Mouse (Mus musculus): ENCODE measurements around the gene Clic3. TPM values are rescaled to one million over a fixed set of nuclear protein-coding genes. Genes with fewer than 3 reads are reported as not detected.

Clic3 gene
- total RNA-seq, 2 experiments from 2014 or later = 3.3 to 3.7 TPM

DNA sequence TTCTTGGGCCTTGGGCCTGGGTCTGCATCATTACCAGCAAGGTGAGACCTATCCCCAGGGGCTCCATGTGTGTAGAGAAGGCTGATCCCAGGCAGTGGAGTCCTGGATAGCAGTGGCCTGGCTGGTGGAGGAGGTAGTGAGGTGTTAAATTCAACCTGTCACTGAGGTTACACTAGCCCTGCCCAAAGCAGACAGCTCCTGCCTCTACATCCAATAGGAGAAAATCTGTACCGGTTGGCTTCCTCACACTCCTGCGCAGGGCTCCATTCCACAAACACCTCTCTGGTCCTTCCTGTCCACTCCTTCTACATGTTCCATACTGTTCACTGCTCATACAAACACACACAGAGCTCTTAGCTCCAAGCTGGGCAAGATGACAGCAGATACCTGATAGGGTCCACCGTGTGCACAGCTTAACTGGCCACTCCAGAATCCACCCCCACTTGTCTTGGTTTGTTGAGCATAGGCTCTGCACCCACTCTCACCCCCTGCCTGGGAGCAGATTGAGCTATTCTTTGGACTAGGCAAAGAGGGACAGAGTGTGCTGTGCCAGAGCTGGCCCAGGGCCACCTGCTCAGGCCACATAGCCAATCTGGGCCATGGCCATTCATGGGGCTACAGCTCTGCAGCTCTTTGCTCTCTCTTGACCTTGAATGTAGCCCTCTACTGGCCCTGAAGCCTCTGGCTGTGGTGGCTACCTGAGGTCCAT lies 21.5 kb downstream of the Clic3 start:
- DNase-seq = peak; percentile 47 to 61
- intact Hi-C loops (cut with DNase I) = no loop called here

DNA sequence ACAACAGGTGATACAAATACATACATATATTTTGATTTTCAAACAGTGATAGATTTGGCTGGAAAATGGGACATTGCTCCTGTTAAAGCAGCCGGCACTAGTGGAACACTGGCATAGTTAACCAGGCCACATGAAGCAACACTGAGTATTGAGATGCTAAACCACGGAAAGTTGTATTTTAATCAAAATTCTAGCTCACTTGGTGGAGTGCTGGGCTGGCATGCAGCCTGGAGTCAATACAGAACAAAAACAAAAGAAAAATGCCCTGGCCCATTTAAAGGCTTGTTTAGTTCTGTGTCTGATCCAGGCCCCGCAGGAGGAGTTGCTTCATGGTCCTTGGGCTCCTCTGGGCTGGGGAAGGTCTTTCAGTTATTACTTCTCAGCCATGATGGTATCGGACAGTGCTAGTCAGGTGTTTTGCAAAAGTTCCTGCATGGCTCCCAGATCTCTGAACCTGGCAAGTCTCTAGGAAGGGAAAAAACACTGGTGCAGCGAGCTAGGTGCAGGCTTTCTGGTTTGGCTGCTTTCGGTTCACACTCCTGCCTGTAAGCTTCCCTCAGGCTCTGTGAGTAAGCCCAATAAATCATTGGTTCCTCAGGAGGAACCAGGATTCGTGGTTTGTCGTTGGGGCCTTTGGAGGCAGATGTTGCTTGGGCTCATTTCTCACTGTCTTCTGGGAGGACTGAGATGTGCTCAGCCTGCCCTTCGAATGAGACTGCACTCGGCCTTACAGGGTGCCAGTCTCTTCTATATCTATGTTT lies 23.1 kb downstream of the Clic3 start:
- intact Hi-C loops (cut with DNase I) = no loop called here
- no peak for DNase-seq

- intact Hi-C loops (cut with DNase I) = no loop called here
- no peak for DNase-seq
Measured at GRCm38 (mm10) chr2:25480541-25480940, 23.9 kb downstream of the Clic3 start.

GRCm38 (mm10) chr2:25482969-25483368 lies 26.3 kb downstream of the Clic3 start:
- DNase-seq = peak in 1 of 2 experiments; percentile 47

DNA sequence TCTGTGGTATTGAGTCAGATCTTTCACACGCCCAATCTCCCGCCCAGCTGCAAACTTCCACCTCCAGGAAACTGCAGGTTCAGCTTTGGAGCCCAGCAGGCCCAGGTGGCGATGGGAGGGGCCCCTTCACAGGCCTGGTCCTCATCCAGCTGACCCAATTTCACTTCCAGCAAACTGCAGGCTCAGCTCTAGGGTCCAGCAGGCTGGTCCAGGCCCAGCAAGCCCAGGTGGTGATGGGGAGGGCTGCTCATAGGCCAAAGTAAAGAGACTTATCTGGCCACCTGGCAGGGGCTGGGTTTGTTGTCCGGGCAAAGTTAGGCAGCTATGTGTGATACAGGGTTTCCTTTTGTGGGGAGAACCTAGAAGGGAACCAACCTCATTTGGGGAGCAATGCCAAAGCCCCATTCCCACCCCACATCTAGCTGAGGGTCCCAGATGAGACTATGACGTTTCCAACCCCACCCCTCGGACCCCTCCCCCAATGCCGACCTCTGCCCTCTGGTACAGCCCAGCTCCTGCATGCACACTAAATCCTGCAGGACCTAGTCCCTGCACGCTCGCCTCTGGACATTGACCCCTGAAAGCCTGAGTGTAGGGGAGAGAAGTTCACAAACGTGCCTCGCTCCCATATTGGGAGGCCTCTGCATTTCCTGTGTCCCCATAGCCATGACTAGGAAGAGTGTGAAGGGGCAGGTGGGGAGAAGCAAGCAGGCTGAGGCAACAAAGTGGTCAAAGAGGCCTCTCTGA lies 28.4 kb downstream of the Clic3 start:
- intact Hi-C loops (cut with DNase I) = no loop called here
- DNase-seq = no peak

More at GRCm38 (mm10) chr2:25482969-25483368, 26.3 kb downstream of the Clic3 start:
- intact Hi-C loops (cut with DNase I) = loop anchor here (1.0 kb wide), 1 partner anchor 61 kb away; no protein-coding TSS in a partner anchor

- no peak for DNase-seq
- intact Hi-C loops (cut with DNase I) = no loop called here
Measured at GRCm38 (mm10) chr2:25487965-25488670, 31.5 kb downstream of the Clic3 start.

- DNase-seq = no peak
- intact Hi-C loops (cut with DNase I) = no loop called here
Measured at GRCm38 (mm10) chr2:25488671-25489068, 32.0 kb downstream of the Clic3 start.

DNA sequence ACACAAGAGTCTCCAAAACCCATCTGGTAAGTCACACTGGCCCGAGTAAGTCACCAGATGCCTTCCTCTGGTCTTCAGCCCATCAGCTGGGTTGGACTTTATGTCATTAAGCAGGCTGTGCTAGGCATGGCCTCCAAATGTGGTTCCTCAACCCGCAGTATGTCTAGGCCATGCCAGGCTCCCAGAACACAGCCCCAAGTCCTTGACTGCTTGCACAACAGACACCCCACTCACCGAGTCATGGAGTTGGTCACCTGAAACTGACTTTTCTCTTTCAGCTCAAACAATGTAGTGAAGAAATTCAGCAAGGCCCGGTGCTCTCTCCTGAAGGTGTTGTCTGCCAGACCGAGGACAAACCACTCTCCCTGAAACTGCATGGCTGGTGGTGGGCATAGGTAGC lies 36.4 kb downstream of the Clic3 start:
- intact Hi-C loops (cut with DNase I) = no loop called here
- DNase-seq = no peak

DNA sequence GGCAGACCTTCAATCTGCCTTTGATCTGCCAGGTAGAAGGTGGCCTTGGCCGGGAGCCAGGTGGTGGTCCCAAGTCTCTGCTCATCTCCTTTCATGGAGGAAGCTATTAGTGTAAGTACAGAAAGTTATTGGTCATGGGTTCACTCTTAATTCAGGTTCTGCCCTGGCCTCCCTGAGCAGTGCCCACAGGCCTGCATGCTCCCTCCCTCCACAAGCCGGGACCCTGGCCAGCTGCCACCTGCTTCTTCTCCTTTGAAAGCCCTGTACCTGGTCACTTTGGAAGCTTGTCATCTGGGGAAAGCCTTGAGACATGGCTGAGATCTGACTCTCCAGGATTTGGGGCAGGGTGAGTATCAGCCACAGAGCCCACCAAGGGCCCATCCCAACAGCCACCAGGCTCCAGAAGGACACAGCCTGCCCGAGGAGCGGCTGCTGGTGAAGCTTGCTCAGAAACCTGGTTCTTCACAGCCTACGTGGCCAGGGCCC lies 36.9 kb downstream of the Clic3 start, which contains the start of gene Lcn12:
Lcn12 (minus strand) TSS at position 436 of the 486 bp plus-strand sequence.
- intact Hi-C loops (cut with DNase I) = no loop called here

GRCm38 (mm10) chr2:25496462-25496861 lies 39.8 kb downstream of the Clic3 start:
- intact Hi-C loops (cut with DNase I) = loop anchor here (5.0 kb wide), 1 partner anchor 69 kb away; the partner anchor contains the start of gene Abca2
- DNase-seq = no peak

More for the DNA sequence above, 36.9 kb downstream of the Clic3 start, which contains the start of gene Lcn12:
- no peak for DNase-seq

DNA sequence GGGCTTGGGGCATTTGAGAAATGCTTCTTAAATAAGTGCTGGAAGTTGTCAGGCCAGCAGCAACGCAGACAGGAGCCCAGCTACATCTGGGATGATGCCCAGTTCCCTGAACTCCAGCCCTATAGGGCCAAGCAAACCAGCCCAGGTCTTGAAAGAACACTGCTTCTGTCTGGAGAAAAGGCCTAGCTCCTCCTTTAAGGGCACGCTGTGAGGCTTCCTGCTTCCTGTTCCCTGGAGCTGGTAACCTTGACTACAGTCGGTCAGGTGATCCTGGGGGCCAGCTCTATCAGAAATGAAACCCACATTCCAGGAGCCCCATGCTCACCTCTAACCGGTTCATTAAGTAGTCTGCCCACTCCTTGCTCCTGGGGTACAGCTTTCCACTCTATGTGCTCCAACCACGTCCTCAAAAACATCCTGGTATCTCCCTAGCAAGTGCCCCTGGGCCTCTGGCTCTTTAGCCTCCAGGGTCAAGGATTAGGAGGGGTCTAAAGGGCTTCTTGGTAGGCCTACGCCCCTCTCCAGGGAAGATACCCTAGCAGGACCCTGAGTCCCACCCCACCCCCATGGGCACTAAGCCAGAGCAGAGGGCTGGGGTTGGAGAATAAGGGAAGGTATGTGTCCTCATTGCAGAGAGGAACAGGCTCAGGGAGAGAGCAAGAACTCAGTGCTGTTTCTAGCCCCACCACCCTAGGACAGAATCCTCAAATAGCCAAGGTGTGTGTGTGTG lies 41.4 kb downstream of the Clic3 start:
- intact Hi-C loops (cut with DNase I) = loop anchor here (5.0 kb wide), 1 partner anchor 71 kb away; the partner anchor contains the start of gene Abca2
- DNase-seq = no peak

DNA sequence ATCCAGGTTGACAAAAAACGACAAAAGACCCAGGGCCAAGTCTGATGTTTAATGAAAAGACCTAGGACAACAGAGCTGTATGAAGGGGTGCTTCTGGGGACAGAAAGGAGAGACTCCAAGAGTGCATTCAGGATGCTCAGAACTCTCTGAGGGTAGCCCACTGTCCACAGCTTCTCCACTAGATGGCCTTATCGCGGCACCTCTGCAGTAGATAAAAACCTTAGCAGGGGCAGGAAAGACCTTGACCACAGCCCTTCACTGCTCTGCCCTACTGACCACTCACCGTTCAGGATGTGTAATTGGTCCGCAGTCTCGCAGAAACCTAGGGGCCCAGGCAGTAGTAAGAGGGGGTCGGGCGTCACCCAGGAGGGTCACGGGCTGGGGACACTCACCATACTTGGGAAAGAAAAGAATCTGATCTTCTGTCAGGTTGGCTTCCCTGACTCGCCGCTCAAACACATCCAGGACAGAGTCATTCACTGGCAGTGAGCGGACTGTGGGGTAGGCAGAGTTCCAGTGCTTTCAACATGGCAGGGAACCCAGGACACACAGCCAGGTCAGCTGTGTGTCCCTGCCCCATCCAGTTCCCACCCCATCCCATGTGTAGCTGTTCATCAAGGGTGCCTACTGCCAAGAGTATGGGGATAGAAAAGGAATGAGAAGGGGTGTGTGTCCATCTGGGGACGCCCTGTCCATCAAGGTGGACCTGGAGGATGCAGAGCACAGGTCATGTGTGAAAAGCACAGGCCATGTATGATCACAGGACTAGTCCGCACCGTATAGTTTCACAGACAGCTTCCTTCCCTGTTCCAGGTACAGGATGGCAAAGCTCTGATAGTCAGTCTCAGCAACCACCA lies 42.2 kb downstream of the Clic3 start:
- no peak for DNase-seq
- intact Hi-C loops (cut with DNase I) = loop anchor here (5.0 kb wide), 1 partner anchor 72 kb away; the partner anchor contains the start of gene Abca2

DNA sequence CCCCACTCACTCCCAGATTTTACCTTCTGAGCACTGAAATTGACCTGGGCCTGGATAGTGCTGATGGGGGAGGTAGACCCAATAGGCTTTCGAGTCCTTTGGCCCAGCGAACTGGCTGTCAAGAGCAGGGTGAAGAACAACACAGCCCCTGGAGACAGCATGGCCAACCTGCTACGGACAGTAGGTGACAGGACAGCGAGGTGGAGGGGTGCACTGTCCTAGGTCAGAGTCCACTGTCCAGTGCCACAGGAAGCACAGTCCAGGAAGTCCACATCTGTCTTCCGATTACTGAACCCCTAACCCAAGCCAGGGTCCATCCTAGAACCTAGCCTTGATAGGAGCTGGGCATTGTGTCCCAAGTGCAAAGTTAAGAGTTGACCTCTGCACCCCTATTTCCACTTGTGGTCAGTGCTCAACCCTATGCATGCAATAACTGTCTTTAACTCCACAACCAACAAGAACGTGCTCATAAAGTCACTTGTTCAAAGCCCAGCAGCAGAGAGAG lies 43.5 kb downstream of the Clic3 start:
- DNase-seq = peak in 1 of 2 experiments; percentile 18
- intact Hi-C loops (cut with DNase I) = no loop called here

- intact Hi-C loops (cut with DNase I) = no loop called here
- peak; percentile 87 to 90 for DNase-seq
Measured at GRCm38 (mm10) chr2:25500576-25501405, 44.2 kb downstream of the Clic3 start, which contains the start of gene Fbxw5. Gene Fbxw5, plus strand, starts transcription at chr2:25500750.

DNA sequence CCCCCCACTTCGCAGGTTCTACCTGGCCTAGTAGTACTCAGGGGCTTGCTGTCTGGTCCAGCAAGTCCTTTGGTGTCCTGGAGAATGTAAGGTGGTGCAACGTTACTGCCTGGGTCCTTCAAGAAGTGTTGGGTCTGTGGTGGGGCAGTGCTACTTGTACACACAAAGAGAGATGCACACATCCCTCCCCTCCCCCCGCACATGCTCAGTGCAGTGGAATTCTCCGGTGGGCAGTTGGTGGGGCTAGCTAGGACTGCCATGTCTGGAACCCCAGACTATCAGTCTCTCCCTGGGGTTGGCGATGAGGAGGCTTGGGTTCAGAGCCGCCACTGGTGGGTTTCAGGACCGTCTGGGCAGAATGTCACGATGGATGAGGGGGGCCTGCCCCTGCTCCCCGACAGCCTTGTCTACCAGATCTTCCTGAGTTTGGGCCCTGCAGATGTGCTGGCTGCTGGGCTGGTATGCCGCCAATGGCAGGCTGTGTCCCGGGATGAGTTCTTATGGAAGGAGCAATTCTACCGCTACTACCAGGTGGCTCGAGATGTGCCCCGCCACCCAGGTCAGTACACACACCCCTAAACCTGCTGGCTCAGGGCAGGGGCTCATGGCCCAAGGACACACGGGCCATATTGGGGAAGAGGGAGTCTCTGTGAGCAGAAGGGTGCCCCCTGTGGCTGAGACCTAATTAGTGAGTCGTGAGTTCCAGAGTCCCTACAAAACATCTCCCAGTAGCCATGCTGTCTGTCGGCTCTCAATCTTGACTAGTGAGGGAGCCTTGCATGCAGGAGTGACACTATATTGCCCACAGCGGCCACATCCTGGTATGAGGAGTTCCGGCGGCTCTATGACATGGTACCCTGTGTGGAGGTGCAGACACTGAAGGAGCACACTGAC lies 45.2 kb downstream of the Clic3 start, which contains the start of gene C8g:
C8g (minus strand) TSS at position 127 of the 894 bp plus-strand sequence.
- intact Hi-C loops (cut with DNase I) = no loop called here

GRCm38 (mm10) chr2:25502726-25503125 lies 46.1 kb downstream of the Clic3 start:
- intact Hi-C loops (cut with DNase I) = no loop called here
- no peak for DNase-seq

More for the DNA sequence above, 45.2 kb downstream of the Clic3 start, which contains the start of gene C8g:
- peak in 1 of 2 experiments; percentile 21 for DNase-seq
